Mouse (Mus musculus) forebrain, embryonic 12.5 days (tissue): Measurements from ENCODE around the gene Fam19a4. TPM values are rescaled to one million over a fixed set of nuclear protein-coding genes. Genes with fewer than 3 reads are reported as not detected.

Experiments
- ATAC-seq: fragments of 200-750 bp; cut with Nextera tagmentation; 2 replicates; pipeline ENCODE4 v1.8.0; 2017; ENCODE audit warnings: moderate TSS enrichment; ENCODE audit not compliant: low FRiP score
- H3K27ac ChIP-seq: fragments of 300-500 bp; sonication (generic); 2 replicates; pipeline ENCODE4 v1.5.1; 2016; ENCODE audit warnings: mild to moderate bottlenecking
- H3K27me3 ChIP-seq: fragments of 300-500 bp; sonication (generic); 2 replicates; pipeline ENCODE4 v1.6.1; 2016; ENCODE audit warnings: mild to moderate bottlenecking
- H3K36me3 ChIP-seq: fragments of 300-500 bp; sonication (generic); replicated peaks from 2 replicates; pipeline ENCODE4 v1.6.1; 2016; ENCODE audit warnings: mild to moderate bottlenecking
- H3K4me1 ChIP-seq: fragments of 300-500 bp; sonication (generic); 2 replicates; pipeline ENCODE4 v1.6.1; 2016
- H3K4me2 ChIP-seq: fragments of 300-500 bp; sonication (generic); 2 replicates; pipeline ENCODE4 v1.6.1; 2016; ENCODE audit warnings: mild to moderate bottlenecking, moderate library complexity
- H3K4me3 ChIP-seq: fragments of 300-500 bp; sonication (generic); replicated peaks from 2 replicates; pipeline ENCODE4 v1.5.1; 2016; ENCODE audit warnings: mild to moderate bottlenecking
- H3K9ac ChIP-seq: fragments of 300-500 bp; sonication (generic); 2 replicates; pipeline ENCODE4 v1.6.1; 2016; ENCODE audit warnings: mild to moderate bottlenecking
- H3K9me3 ChIP-seq: fragments of 300-500 bp; sonication (generic); 2 replicates; pipeline ENCODE4 v1.6.1; 2016
- WGBS: fragments of 180-500 bp; shearing (Covaris S2); methylation state at CpG from one replicate; pipeline ENCODE4 v1.1.7; 2016; 5-methylcytosine and 5-hydroxymethylcytosine counted together
- polyA plus RNA-seq: library from polyadenylated mRNA; unstranded; fragments of >200 nt; fragmentation: Nextera tagmentation; extraction: Ambion mirVana; gene quantifications from 2 replicates; pipeline ENCODE4 v1.2.1, GENCODE M21; 2016

Gene Fam19a4
- polyA plus RNA-seq = 0.65 and 0.70 TPM in 2 replicates

DNA sequence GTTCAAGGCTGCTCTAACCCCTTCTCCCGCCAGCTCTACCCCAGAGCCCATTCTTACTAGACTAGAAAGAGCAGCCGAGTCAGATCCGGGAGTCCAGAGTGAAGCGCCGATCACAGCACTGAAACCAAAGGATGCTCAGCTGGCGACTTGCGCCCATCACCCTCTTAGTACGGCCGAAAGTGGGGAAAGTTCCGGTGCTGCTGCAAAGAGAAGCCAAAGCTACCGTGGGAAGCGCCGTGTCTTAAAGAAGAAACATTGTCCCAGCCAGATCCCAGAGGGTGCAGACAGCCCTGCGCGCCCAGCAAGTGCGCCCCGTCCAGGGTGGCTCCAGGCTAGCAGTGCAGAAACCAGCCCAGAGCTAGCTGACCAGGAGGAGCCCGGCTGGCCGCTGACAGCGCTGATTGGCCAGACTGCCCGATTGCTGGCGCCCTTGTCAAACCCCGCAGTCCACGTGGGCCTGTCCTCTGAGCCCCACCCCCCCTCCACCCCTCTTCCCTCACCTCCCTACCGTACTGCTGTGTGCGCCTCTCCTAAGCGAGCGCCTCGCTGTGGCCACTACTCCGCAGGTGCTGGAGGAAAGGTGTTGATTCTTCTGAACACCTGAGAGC, at the start of gene Fam19a4:
Fam19a4 (minus strand) TSS at position 340 of the 608 bp plus-strand sequence.
- Histone ChIP-seq H3K4me1 (peaks cover 18% of the 10 kb centered on the region), H3K27me3 (peaks cover 47% of the 10 kb centered on the region), H3K9me3 (no peaks in the 10 kb centered on the region), H3K4me2 (peak within 1 kb of the TSS; percentile 66), H3K4me3 (peak within 1 kb of the TSS; percentile 41), H3K27ac (no peak within 1 kb of the TSS), H3K36me3 (no peaks in the 10 kb centered on the region), H3K9ac (peak within 1 kb of the TSS; percentile 12; the same call in 1 of the 2 replicates)
- peak; percentile 92 for ATAC-seq
- WGBS = under 1% methylated on average over 30 of the region's 30 CpGs

GRCm38 (mm10) chr6:97106777-97107176, 46.6 kb upstream of the Fam19a4 start:
- 0 out of 2 replicates have a peak, but pooled peaks cover 19% of the 10 kb centered on the region for H3K27me3 ChIP-seq
- H3K36me3 ChIP-seq = no peaks in the 10 kb centered on the region
- H3K4me2 ChIP-seq = no peak overlapping the region
- no peaks in the 10 kb centered on the region for H3K9me3 ChIP-seq
- H3K4me3 ChIP-seq = no peak overlapping the region
- H3K4me1 ChIP-seq = peaks cover 15% of the 10 kb centered on the region
- 8% methylated on average over 2 of the region's 2 CpGs for WGBS
- H3K27ac ChIP-seq = no peak overlapping the region
- ATAC-seq = peak; percentile 71
- no peak overlapping the region for H3K9ac ChIP-seq

GRCm38 (mm10) chr6:97106106-97106505, 45.9 kb upstream of the Fam19a4 start:
- 83% methylated on average over 8 of the region's 8 CpGs for WGBS
- H3K4me3 ChIP-seq = no peak overlapping the region
- peaks cover 18% of the 10 kb centered on the region for H3K4me1 ChIP-seq
- H3K27ac ChIP-seq = no peak overlapping the region
- 0 out of 2 replicates have a peak, but pooled peaks cover 22% of the 10 kb centered on the region for H3K27me3 ChIP-seq
- no peak overlapping the region for H3K9ac ChIP-seq
- no peak for ATAC-seq
- H3K9me3 ChIP-seq = no peaks in the 10 kb centered on the region
- H3K4me2 ChIP-seq = no peak overlapping the region
- H3K36me3 ChIP-seq = no peaks in the 10 kb centered on the region

DNA sequence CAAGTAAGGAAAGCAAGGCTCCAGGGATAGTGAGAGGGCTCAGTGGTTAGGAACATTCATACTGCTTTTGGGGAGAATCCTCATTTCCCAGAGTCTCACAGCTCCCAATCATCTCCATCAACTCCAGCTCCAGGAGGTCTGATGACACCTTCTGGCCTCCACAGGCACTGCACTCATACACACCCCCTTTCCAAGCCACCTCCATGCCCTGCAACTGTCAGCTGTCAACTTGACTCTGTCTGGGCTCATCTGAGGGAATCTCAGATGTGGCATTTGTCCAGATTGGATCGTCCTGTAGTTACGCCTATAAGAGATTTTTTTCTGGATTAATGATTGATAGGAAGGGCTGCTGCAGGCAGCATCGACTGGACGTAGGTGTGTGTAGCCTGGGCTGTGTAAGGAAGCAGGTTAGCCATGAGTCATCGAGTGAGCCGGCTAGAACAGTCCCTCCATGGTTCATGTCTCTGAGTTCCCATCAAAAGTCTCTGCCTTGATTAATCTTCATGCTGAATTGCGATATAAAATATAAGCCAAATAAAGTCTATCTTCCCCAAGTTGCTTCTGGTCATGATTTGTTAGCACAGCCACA, 44.1 kb upstream of the Fam19a4 start:
- peaks cover 18% of the 10 kb centered on the region for H3K4me1 ChIP-seq
- WGBS = 85% methylated on average over 7 of the region's 7 CpGs
- no peak overlapping the region for H3K4me2 ChIP-seq
- H3K9me3 ChIP-seq = no peaks in the 10 kb centered on the region
- H3K27ac ChIP-seq = no peak overlapping the region
- H3K36me3 ChIP-seq = no peaks in the 10 kb centered on the region
- ATAC-seq = no peak
- H3K27me3 ChIP-seq = peaks cover 25% of the 10 kb centered on the region; the same call in 1 of the 2 replicates
- H3K4me3 ChIP-seq = no peak overlapping the region
- no peak overlapping the region for H3K9ac ChIP-seq

- Histone ChIP-seq H3K9me3 (no peaks in the 10 kb centered on the region), H3K36me3 (no peaks in the 10 kb centered on the region), H3K4me1 (peaks cover 18% of the 10 kb centered on the region), H3K27me3 (peaks cover 19% of the 10 kb centered on the region; the same call in 1 of the 2 replicates), H3K4me3 (no peak overlapping the region), H3K4me2 (peak overlapping the region; percentile 39), H3K9ac (no peak overlapping the region; the same call in 1 of the 2 replicates), H3K27ac (no peak overlapping the region)
- peak; percentile 28; the same call in 1 of the 2 replicates for ATAC-seq
- 2% methylated on average over 15 of the region's 15 CpGs for WGBS
Observed at GRCm38 (mm10) chr6:97101958-97102702, 41.9 kb upstream of the Fam19a4 start.

- Histone ChIP-seq H3K4me1 (peaks cover 18% of the 10 kb centered on the region), H3K4me3 (no peak overlapping the region), H3K27ac (no peak overlapping the region), H3K4me2 (peak overlapping the region; percentile 39; the same call in 1 of the 2 replicates), H3K9ac (no peak overlapping the region), H3K27me3 (peaks cover 19% of the 10 kb centered on the region; the same call in 1 of the 2 replicates), H3K36me3 (no peaks in the 10 kb centered on the region), H3K9me3 (no peaks in the 10 kb centered on the region)
- WGBS = 20% methylated on average over 12 of the region's 12 CpGs
- ATAC-seq = no peak
Observed at GRCm38 (mm10) chr6:97101190-97101957, 41.2 kb upstream of the Fam19a4 start.

GRCm38 (mm10) chr6:97082336-97082735, 22.1 kb upstream of the Fam19a4 start:
- WGBS = 88% methylated on average over 2 of the region's 2 CpGs
- Histone ChIP-seq H3K4me3 (no peak overlapping the region), H3K4me1 (peaks cover 13% of the 10 kb centered on the region), H3K9me3 (no peaks in the 10 kb centered on the region), H3K27me3 (no peaks in the 10 kb centered on the region; the same call in 1 of the 2 replicates), H3K27ac (no peak overlapping the region), H3K4me2 (no peak overlapping the region), H3K9ac (no peak overlapping the region), H3K36me3 (no peaks in the 10 kb centered on the region)
- no peak for ATAC-seq

DNA sequence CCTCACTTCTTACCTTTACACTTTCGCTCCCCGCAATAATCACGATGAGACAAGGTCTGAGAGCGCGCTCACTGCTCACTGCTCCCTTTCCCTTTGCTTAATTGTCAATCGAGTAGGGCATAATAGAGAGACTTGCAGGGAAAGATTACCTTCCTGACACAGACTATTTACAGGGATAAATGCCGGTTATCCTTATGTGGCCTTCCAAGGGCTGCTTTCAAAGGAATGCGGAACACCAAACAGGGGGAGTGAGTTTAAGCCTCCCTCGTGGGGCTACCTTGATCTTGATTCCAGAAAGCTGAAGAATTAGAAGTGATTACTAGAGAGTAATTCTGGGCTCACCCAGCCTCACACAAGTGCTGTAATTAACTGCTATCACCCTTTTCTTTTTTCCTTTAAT, 19.8 kb upstream of the Fam19a4 start:
- Histone ChIP-seq H3K27ac (no peak overlapping the region; the same call in 1 of the 2 replicates), H3K4me3 (no peak overlapping the region), H3K4me1 (peaks cover 13% of the 10 kb centered on the region), H3K36me3 (no peaks in the 10 kb centered on the region), H3K9ac (no peak overlapping the region), H3K4me2 (peak overlapping the region; percentile 11; the same call in 1 of the 2 replicates), H3K27me3 (no peaks in the 10 kb centered on the region; the same call in 1 of the 2 replicates), H3K9me3 (no peaks in the 10 kb centered on the region)
- 32% methylated on average over 9 of the region's 9 CpGs for WGBS
- no peak for ATAC-seq

- Histone ChIP-seq H3K36me3 (no peaks in the 10 kb centered on the region), H3K9me3 (no peaks in the 10 kb centered on the region), H3K4me2 (peak overlapping the region; percentile 66), H3K4me3 (peak overlapping the region; percentile 41), H3K27ac (no peak overlapping the region), H3K9ac (0 out of 2 replicates have a peak overlapping the region, but pooled peaks have one; percentile 12), H3K27me3 (peaks cover 47% of the 10 kb centered on the region), H3K4me1 (peaks cover 18% of the 10 kb centered on the region)
- WGBS = 4% methylated on average over 10 of the region's 10 CpGs
- ATAC-seq = no peak
Observed at GRCm38 (mm10) chr6:97059599-97059998, 614 bp downstream of the Fam19a4 start.

GRCm38 (mm10) chr6:97052196-97052770, 7.9 kb downstream of the Fam19a4 start:
- 60% methylated on average over 8 of the region's 8 CpGs for WGBS
- Histone ChIP-seq H3K27ac (no peak overlapping the region), H3K4me3 (no peak overlapping the region)

DNA sequence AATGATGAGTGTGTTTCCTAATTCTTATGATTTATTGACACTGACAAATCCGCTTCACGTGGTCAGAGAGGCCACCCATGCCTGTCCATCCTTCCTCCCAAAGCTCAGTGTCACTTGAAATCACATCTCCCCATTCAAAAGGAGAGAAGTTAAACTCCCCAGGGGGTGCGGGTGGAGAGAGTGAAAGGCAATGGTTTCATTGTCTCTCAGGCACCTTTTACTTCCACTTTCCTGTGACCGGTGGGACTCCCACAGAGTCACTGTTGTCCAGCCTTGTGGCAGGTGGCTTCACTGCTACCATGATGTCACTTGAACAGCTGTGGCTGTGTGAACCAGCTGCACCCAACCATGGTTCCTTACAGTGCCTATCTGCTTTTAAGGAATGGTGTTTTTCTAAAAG, 11.8 kb downstream of the Fam19a4 start:
- Histone ChIP-seq H3K9ac (no peak overlapping the region), H3K27me3 (0 out of 2 replicates have a peak, but pooled peaks cover 4% of the 10 kb centered on the region), H3K4me1 (peaks cover 3% of the 10 kb centered on the region), H3K9me3 (no peaks in the 10 kb centered on the region), H3K27ac (no peak overlapping the region), H3K4me2 (no peak overlapping the region), H3K36me3 (no peaks in the 10 kb centered on the region), H3K4me3 (no peak overlapping the region)
- no peak for ATAC-seq
- 25% methylated on average over 4 of the region's 4 CpGs for WGBS

More at GRCm38 (mm10) chr6:97052196-97052770, 7.9 kb downstream of the Fam19a4 start:
- H3K36me3 ChIP-seq = no peaks in the 10 kb centered on the region
- no peak overlapping the region for H3K9ac ChIP-seq
- H3K9me3 ChIP-seq = no peaks in the 10 kb centered on the region
- H3K4me1 ChIP-seq = peaks cover 3% of the 10 kb centered on the region; the same call in 1 of the 2 replicates
- no peak for ATAC-seq
- H3K27me3 ChIP-seq = peaks cover 4% of the 10 kb centered on the region; the same call in 1 of the 2 replicates
- H3K4me2 ChIP-seq = no peak overlapping the region
